Mouse (Mus musculus): Measurements from ENCODE around the gene Zfp775. TPM values are rescaled to one million over a fixed set of nuclear protein-coding genes. Genes with fewer than 3 reads are reported as not detected.

The Zfp775 gene
- polyA plus RNA-seq, 1 experiment from 2014 or later, result 6.6 TPM

DNA sequence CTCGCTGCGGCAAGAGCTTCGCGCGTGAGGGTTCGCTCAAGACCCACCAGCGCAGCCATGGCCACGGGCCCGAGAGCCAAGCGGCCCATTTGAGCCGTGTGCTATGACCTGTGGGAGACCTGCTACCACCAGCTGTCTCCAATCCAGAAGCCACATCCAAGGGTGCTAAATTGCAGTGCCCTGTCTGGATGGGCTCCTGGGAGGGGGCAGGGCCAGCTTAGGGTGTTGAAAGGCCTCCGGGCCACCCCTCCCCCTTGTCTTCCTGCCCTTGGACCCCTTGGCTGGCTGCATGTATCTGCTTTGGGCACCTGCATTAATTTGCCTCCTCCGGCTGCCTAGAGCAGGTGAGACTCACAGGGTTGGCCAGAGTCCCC lies 27.8 kb downstream of the Zfp775 start:
- H3K9ac ChIP-seq (ENCODE audit: low read depth, low read length), result peak overlapping the region; percentile 51

DNA sequence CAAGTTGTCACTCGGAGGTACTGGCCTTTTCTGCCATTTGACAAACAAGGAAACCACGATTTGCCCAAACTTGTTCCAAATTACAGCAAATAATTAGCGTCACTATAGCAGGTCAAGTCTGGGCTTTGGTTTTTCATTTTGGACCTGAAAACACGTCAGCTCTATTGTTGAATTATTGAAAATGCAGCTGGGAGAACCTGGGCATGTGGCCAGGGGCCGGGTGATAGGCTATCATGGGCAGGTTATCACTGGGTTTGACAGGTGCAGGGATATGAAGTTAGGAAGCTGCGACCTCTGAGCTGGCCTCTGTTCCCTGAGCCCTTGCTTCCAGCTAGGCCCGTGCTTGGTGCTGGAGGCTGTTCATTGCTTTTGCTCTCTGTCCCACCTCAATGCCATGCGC lies 29.0 kb downstream of the Zfp775 start:
- Histone ChIP-seq H3K9ac (ENCODE audit: low read depth, low read length) (no peak overlapping the region), H3K27ac (ENCODE audit: low read depth, low read length) (no peak overlapping the region), H3K36me3 (ENCODE audit: control insufficient read depth, insufficient read depth, low read length) (no peaks in the 10 kb centered on the region), H3K27me3 (ENCODE audit: control insufficient read depth, insufficient read depth, low read length) (peaks cover 10% of the 10 kb centered on the region), H3K4me3 (ENCODE audit: low read length) (no peak overlapping the region), H3K9me3 (ENCODE audit: control insufficient read depth, low read length) (no peaks in the 10 kb centered on the region), H3K4me1 (ENCODE audit: control insufficient read depth, insufficient read depth, low read length) (peaks cover 22% of the 10 kb centered on the region), H3K4me2 (replicated peaks; ENCODE audit: low read depth, low read length) (no peak overlapping the region)
- 95% methylated on average over 8 of the region's 8 CpGs for WGBS
- ATAC-seq (ENCODE audit: low FRiP score, low TSS enrichment), result no peak

More for the DNA sequence above, 27.8 kb downstream of the Zfp775 start:
- H3K9me3 ChIP-seq (ENCODE audit: control insufficient read depth, low read length), result no peaks in the 10 kb centered on the region
- peak overlapping the region; percentile 89 for H3K4me2 ChIP-seq (replicated peaks; ENCODE audit: low read depth, low read length)
- no peaks in the 10 kb centered on the region for H3K36me3 ChIP-seq (ENCODE audit: control insufficient read depth, insufficient read depth, low read length)
- peaks cover 22% of the 10 kb centered on the region for H3K4me1 ChIP-seq (ENCODE audit: control insufficient read depth, insufficient read depth, low read length)
- H3K27ac ChIP-seq (ENCODE audit: low read depth, low read length), result no peak overlapping the region
- peak overlapping the region; percentile 43 for H3K4me3 ChIP-seq (ENCODE audit: low read length)
- ATAC-seq (ENCODE audit: low FRiP score, low TSS enrichment), result peak; percentile 50
- peaks cover 10% of the 10 kb centered on the region for H3K27me3 ChIP-seq (ENCODE audit: control insufficient read depth, insufficient read depth, low read length)
- WGBS, result 7% methylated on average over 13 of the region's 13 CpGs

DNA sequence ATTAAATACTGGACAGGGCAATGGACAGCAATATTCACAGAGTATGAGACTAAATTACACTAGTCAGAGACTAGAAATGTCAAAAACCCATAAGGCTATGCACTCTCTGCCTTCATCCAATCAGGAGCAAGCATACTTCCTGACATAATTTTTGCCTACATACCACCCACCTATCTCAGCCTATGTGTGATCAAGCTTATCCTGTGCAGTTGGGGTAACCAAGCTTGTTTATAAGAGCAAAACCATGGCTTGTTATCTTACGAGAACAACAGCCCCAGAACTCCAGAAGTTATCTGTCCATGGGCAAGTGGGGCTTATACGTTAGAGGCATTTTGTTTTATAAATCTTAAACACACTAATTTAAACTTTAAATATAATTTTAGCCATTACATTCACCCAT lies 33.2 kb downstream of the Zfp775 start:
- no peak for ATAC-seq (ENCODE audit: low FRiP score, low TSS enrichment)
- Histone ChIP-seq H3K4me3 (ENCODE audit: low read length) (no peak overlapping the region), H3K27ac (ENCODE audit: low read depth, low read length) (no peak overlapping the region), H3K27me3 (ENCODE audit: control insufficient read depth, insufficient read depth, low read length) (no peaks in the 10 kb centered on the region), H3K9me3 (ENCODE audit: control insufficient read depth, low read length) (no peaks in the 10 kb centered on the region), H3K4me1 (ENCODE audit: control insufficient read depth, insufficient read depth, low read length) (no peaks in the 10 kb centered on the region), H3K9ac (ENCODE audit: low read depth, low read length) (no peak overlapping the region), H3K36me3 (ENCODE audit: control insufficient read depth, insufficient read depth, low read length) (no peaks in the 10 kb centered on the region), H3K4me2 (replicated peaks; ENCODE audit: low read depth, low read length) (no peak overlapping the region)
- WGBS, result 90% methylated on average over 2 of the region's 2 CpGs

DNA sequence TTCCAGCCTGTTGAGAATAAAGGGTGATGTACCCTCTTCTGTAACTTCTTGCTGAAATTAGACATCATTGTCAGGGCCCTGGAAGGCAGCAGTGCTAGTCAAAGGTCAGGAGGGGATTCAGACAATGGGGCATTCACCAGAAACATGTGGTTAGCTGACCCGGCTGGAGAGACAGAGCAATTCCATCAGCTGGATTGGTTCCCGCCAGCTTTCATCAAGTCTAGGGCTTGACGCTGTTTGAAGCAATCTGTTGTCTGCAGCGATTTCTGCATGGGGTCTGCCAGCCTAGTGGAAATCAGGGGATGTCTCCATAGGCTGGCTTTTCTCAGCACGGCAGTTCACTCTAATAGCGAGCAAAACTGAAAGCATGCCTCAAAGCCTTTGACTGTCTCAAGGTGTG lies 34.7 kb downstream of the Zfp775 start:
- ATAC-seq (ENCODE audit: low FRiP score, low TSS enrichment), result no peak
- 70% methylated on average over 6 of the region's 6 CpGs for WGBS

DNA sequence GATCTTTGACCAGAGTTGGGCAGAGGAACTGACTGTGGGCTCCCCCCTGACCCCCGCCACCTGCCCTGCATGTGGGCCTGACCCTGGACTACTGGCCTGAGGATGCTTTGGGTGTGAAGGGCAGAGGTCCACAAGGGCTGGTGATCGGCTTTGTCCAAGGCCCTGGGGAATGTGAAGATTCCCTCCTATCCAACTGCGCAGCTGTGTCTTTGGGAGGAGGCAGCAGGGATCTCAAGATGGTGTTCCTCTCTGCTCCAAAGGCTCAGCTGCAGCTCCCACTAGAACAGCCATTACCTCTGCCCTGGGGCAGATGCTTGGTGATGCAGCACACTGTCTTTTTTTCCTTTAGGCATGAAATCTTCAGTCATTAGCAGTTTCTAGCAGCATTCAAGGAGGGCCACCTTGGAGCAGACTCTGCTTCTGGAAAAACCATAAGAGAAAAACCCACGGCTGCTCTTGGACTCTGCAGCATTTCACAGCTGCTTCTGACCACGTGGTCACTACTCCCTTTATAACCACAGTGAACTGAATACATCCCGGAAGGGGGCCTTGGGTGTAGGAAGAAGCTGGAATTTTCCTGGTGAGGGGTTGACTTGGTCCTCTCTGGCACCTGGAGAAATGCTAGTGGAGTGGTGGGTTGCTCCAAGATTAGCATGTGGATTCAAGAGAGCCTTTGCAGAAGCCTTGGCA lies 36.1 kb downstream of the Zfp775 start:
- no peaks in the 10 kb centered on the region for H3K4me1 ChIP-seq (ENCODE audit: control insufficient read depth, insufficient read depth, low read length)
- H3K4me2 ChIP-seq (replicated peaks; ENCODE audit: low read depth, low read length), result no peak overlapping the region
- H3K36me3 ChIP-seq (ENCODE audit: control insufficient read depth, insufficient read depth, low read length), result no peaks in the 10 kb centered on the region
- H3K9me3 ChIP-seq (ENCODE audit: control insufficient read depth, low read length), result no peaks in the 10 kb centered on the region
- H3K27ac ChIP-seq (ENCODE audit: low read depth, low read length), result no peak overlapping the region
- no peak for ATAC-seq (ENCODE audit: low FRiP score, low TSS enrichment)
- no peak overlapping the region for H3K9ac ChIP-seq (ENCODE audit: low read depth, low read length)
- WGBS, result 73% methylated on average over 6 of the region's 6 CpGs
- no peak overlapping the region for H3K4me3 ChIP-seq (ENCODE audit: low read length)
- H3K27me3 ChIP-seq (ENCODE audit: control insufficient read depth, insufficient read depth, low read length), result no peaks in the 10 kb centered on the region

More for the DNA sequence above, 34.7 kb downstream of the Zfp775 start:
- Histone ChIP-seq H3K9ac (ENCODE audit: low read depth, low read length) (no peak overlapping the region), H3K36me3 (ENCODE audit: control insufficient read depth, insufficient read depth, low read length) (no peaks in the 10 kb centered on the region), H3K4me3 (ENCODE audit: low read length) (no peak overlapping the region), H3K4me1 (ENCODE audit: control insufficient read depth, insufficient read depth, low read length) (no peaks in the 10 kb centered on the region), H3K9me3 (ENCODE audit: control insufficient read depth, low read length) (no peaks in the 10 kb centered on the region), H3K4me2 (replicated peaks; ENCODE audit: low read depth, low read length) (no peak overlapping the region), H3K27me3 (ENCODE audit: control insufficient read depth, insufficient read depth, low read length) (no peaks in the 10 kb centered on the region), H3K27ac (ENCODE audit: low read depth, low read length) (no peak overlapping the region)

DNA sequence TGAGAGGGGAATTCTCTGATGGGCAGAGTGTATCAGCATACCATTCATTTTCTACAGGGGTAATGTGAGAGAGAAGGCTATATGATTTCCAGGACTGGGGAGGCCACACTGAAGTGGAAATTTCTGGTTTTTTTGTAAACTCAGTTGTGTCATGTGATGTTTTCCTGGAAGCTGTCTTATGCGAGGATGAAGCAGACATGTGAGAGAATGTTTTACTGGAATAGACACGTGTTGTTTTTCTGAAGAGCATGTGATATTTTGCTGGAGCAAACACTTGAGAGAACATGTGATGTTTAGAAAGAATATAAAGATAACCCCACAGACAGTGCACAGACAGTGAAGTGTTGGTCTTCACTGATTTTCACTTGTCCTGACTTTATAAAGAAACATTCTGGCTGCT lies 36.7 kb downstream of the Zfp775 start:
- H3K4me2 ChIP-seq (replicated peaks; ENCODE audit: low read depth, low read length), result no peak overlapping the region
- H3K9me3 ChIP-seq (ENCODE audit: control insufficient read depth, low read length), result no peaks in the 10 kb centered on the region
- H3K4me3 ChIP-seq (ENCODE audit: low read length), result no peak overlapping the region
- 77% methylated on average over 2 of the region's 2 CpGs for WGBS
- H3K4me1 ChIP-seq (ENCODE audit: control insufficient read depth, insufficient read depth, low read length), result no peaks in the 10 kb centered on the region
- H3K27ac ChIP-seq (ENCODE audit: low read depth, low read length), result no peak overlapping the region
- H3K27me3 ChIP-seq (ENCODE audit: control insufficient read depth, insufficient read depth, low read length), result no peaks in the 10 kb centered on the region
- no peaks in the 10 kb centered on the region for H3K36me3 ChIP-seq (ENCODE audit: control insufficient read depth, insufficient read depth, low read length)
- ATAC-seq (ENCODE audit: low FRiP score, low TSS enrichment), result no peak
- no peak overlapping the region for H3K9ac ChIP-seq (ENCODE audit: low read depth, low read length)

DNA sequence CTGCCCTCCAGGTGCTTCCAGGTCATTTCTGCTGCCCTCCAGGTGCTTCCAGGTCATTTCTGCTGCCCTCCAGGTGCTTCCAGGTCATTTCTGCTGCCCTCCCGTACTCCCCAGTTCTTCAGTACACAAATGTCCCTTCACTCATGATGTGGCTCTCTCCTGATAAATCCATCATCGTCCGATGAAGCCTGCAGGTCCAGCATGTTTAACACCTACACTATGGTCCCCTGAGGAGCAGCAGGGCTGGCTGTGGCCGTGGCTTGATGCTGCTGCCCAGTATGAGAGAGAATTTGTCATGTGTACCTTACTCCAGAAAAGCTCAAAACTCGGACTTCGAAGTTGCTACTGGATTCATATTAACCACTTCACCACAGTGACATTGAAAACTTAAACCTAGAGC lies 39.5 kb downstream of the Zfp775 start:
- Histone ChIP-seq H3K9ac (ENCODE audit: low read depth, low read length) (no peak overlapping the region), H3K36me3 (ENCODE audit: control insufficient read depth, insufficient read depth, low read length) (no peaks in the 10 kb centered on the region), H3K27me3 (ENCODE audit: control insufficient read depth, insufficient read depth, low read length) (no peaks in the 10 kb centered on the region), H3K9me3 (ENCODE audit: control insufficient read depth, low read length) (no peaks in the 10 kb centered on the region), H3K27ac (ENCODE audit: low read depth, low read length) (no peak overlapping the region), H3K4me1 (ENCODE audit: control insufficient read depth, insufficient read depth, low read length) (no peaks in the 10 kb centered on the region), H3K4me2 (replicated peaks; ENCODE audit: low read depth, low read length) (no peak overlapping the region), H3K4me3 (ENCODE audit: low read length) (no peak overlapping the region)
- ATAC-seq (ENCODE audit: low FRiP score, low TSS enrichment), result no peak
- WGBS, result 76% methylated on average over 6 of the region's 6 CpGs

DNA sequence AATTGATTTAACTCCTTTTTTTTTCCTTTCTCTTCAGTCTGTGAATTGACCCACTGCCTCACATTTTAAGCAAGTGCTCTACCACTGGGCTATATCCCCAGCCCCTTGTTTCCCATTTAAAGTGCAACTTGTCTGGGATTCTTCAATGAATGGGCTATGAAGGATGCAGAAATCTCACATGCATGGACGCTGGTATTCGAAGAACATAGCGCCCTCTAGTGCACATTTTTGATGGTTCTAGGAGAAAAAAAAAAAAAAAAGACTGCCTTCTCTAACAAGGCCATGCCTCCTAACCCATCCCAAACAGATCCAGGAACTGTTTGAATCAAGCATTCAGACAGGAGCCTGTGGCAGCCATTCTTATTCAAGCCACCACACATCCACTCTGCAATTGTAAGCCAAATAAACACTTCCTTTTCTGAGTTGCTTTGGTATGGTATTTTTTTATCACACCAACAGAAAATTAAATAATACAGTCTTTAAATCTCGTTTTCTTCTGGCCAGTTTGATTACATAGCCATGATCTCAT lies 41.0 kb downstream of the Zfp775 start:
- H3K36me3 ChIP-seq (ENCODE audit: control insufficient read depth, insufficient read depth, low read length), result no peaks in the 10 kb centered on the region
- no peak for ATAC-seq (ENCODE audit: low FRiP score, low TSS enrichment)
- no peaks in the 10 kb centered on the region for H3K27me3 ChIP-seq (ENCODE audit: control insufficient read depth, insufficient read depth, low read length)
- H3K4me1 ChIP-seq (ENCODE audit: control insufficient read depth, insufficient read depth, low read length), result no peaks in the 10 kb centered on the region
- H3K4me2 ChIP-seq (replicated peaks; ENCODE audit: low read depth, low read length), result no peak overlapping the region
- 22% methylated on average over 4 of the region's 4 CpGs for WGBS
- no peaks in the 10 kb centered on the region for H3K9me3 ChIP-seq (ENCODE audit: control insufficient read depth, low read length)
- H3K9ac ChIP-seq (ENCODE audit: low read depth, low read length), result no peak overlapping the region
- H3K4me3 ChIP-seq (ENCODE audit: low read length), result no peak overlapping the region
- no peak overlapping the region for H3K27ac ChIP-seq (ENCODE audit: low read depth, low read length)

DNA sequence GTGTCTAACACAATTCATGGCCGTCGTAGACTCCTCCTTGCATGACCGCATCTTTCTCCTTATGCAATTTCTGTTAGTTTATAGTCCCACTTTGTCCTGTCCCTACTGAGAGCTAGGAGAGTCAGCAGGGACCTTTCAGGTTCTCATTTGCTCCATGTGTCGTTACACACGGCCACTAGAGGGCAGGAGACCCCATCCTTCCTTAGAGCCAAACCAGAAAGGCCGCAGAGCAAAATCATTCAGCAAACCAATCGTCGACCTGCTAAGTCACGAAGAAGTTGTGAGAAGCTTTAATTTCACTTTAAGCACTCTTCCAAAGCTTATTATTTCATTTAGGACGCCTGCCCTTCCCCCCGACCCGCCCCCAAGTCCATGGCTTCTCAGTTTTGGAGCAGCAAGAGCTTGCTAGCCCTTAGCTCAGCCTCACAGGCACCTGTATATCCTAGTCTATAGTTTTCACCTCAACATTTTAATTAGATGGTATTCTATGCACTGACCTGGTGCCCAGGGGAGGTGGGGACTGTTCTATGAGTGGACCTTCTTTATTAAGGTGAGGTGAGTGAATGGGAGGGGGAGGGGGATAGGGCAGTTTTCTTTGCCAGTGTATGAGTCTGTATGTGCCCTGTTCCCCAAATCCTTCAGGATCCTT lies 43.9 kb downstream of the Zfp775 start:
- Histone ChIP-seq H3K4me1 (ENCODE audit: control insufficient read depth, insufficient read depth, low read length) (no peaks in the 10 kb centered on the region), H3K4me2 (replicated peaks; ENCODE audit: low read depth, low read length) (no peak overlapping the region), H3K9ac (ENCODE audit: low read depth, low read length) (no peak overlapping the region), H3K9me3 (ENCODE audit: control insufficient read depth, low read length) (no peaks in the 10 kb centered on the region), H3K4me3 (ENCODE audit: low read length) (no peak overlapping the region), H3K27ac (ENCODE audit: low read depth, low read length) (no peak overlapping the region), H3K27me3 (ENCODE audit: control insufficient read depth, insufficient read depth, low read length) (no peaks in the 10 kb centered on the region), H3K36me3 (ENCODE audit: control insufficient read depth, insufficient read depth, low read length) (no peaks in the 10 kb centered on the region)
- 12% methylated on average over 12 of the region's 12 CpGs for WGBS
- peak; percentile 20; the same call in 1 of the 2 replicates for ATAC-seq (ENCODE audit: low FRiP score, low TSS enrichment)
